Mouse (Mus musculus) megakaryocyte-erythroid progenitor cell, adult 5-6 weeks (primary cell): ENCODE data around the gene Rasd1. TPM values are rescaled to one million over a fixed set of nuclear protein-coding genes. Genes with fewer than 3 reads are reported as not detected.
A peak's percentile ranks its signal among the peaks of the same experiment; 100 is the strongest.

Source experiments
- ATAC-seq: replicated peaks from 2 replicates; pipeline ENCODE4 v1.8.0; 2016; ENCODE audit warnings: mild to moderate bottlenecking, inconsistent platforms; ENCODE audit not compliant: severe bottlenecking, poor library complexity, low FRiP score, low TSS enrichment
- total RNA-seq, 2 experiments: library from RNA; stranded (forward) in 1 of 2; stranded (reverse) in 1 of 2; fragments of 200-1000, 215-1000 nt in 1 of 2; fragments of >200 nt in 1 of 2; fragmentation: Nextera tagmentation in 1 of 2; gene quantifications; 2 replicates each; pipeline ENCODE4 v1.2.3; 2014 to 2017

The Rasd1 gene
- total RNA-seq, 2 experiments from 2014 or later, result 2.6 TPM; not detected in 1

GRCm38 (mm10) chr11:59920331-59920730 lies 44.4 kb downstream of the Rasd1 start:
- peak; percentile 60 for ATAC-seq

- peak; percentile 78 for ATAC-seq
Measured at GRCm38 (mm10) chr11:59919401-59919800, 45.3 kb downstream of the Rasd1 start.

- ATAC-seq, result no peak
Measured at GRCm38 (mm10) chr11:59918014-59918413, 46.7 kb downstream of the Rasd1 start.

GRCm38 (mm10) chr11:59913702-59914101 lies 51.0 kb downstream of the Rasd1 start:
- ATAC-seq, result no peak

Other genes with a start within 250 kb of the Rasd1 start
- gene Pld6, start 177.3 kb downstream of the Rasd1 start, total RNA-seq (2014; fragmentation: Nextera tagmentation), result 2.6 and 2.8 TPM in 2 replicates
- 1.4 and 2.1 TPM in 2 replicates for gene Pld6, start 177.3 kb downstream of the Rasd1 start, total RNA-seq (2017)
- 25.4 and 31.1 TPM in 2 replicates for gene Flcn, start 154.9 kb downstream of the Rasd1 start, total RNA-seq (2014; fragmentation: Nextera tagmentation)
- 17.0 and 21.1 TPM in 2 replicates for gene Flcn, start 154.9 kb downstream of the Rasd1 start, total RNA-seq (2017)
- 19.6 and 21.9 TPM in 2 replicates for gene Nt5m, start 125.5 kb downstream of the Rasd1 start, total RNA-seq (2014; fragmentation: Nextera tagmentation)
- 16.6 and 26.9 TPM in 2 replicates for gene Nt5m, start 125.5 kb downstream of the Rasd1 start, total RNA-seq (2017)
- gene Cops3, start 125.1 kb downstream of the Rasd1 start, total RNA-seq (2014; fragmentation: Nextera tagmentation), result 171 and 212 TPM in 2 replicates
- gene Cops3, start 125.1 kb downstream of the Rasd1 start, total RNA-seq (2017), result 224 and 228 TPM in 2 replicates
- 23.6 and 25.8 TPM in 2 replicates for gene Med9, start 16.7 kb downstream of the Rasd1 start, total RNA-seq (2014; fragmentation: Nextera tagmentation)
- 32.9 and 33.8 TPM in 2 replicates for gene Med9, start 16.7 kb downstream of the Rasd1 start, total RNA-seq (2017)
- 10.9 and 18.9 TPM in 2 replicates for gene Pemt, start 81.5 kb upstream of the Rasd1 start, total RNA-seq (2014; fragmentation: Nextera tagmentation)
- 2.0 and 5.7 TPM in 2 replicates for gene Pemt, start 81.5 kb upstream of the Rasd1 start, total RNA-seq (2017)
- gene Rai1, start 140.1 kb upstream of the Rasd1 start, total RNA-seq (2014; fragmentation: Nextera tagmentation), result 55.9 and 58.6 TPM in 2 replicates
- gene Rai1, start 140.1 kb upstream of the Rasd1 start, total RNA-seq (2017), result 5.9 and 8.3 TPM in 2 replicates